Mouse (Mus musculus) heart, adult 2 months (tissue): ENCODE results near the gene Mdm1.

Experiments
- CTCF ChIP-seq: fragments of 200-600 bp; IDR thresholded peaks from 2 replicates; pipeline ENCODE4 v1.8.1; 2022; ENCODE audit warnings: antibody characterized with exemption, mild to moderate bottlenecking, moderate library complexity
- EP300 ChIP-seq: fragments of 200-500 bp; IDR thresholded peaks from 2 replicates; pipeline ENCODE4 v1.6.1; 2011; ENCODE audit warnings: low read depth, low read length, control low read depth; ENCODE audit not compliant: insufficient read depth

DNA sequence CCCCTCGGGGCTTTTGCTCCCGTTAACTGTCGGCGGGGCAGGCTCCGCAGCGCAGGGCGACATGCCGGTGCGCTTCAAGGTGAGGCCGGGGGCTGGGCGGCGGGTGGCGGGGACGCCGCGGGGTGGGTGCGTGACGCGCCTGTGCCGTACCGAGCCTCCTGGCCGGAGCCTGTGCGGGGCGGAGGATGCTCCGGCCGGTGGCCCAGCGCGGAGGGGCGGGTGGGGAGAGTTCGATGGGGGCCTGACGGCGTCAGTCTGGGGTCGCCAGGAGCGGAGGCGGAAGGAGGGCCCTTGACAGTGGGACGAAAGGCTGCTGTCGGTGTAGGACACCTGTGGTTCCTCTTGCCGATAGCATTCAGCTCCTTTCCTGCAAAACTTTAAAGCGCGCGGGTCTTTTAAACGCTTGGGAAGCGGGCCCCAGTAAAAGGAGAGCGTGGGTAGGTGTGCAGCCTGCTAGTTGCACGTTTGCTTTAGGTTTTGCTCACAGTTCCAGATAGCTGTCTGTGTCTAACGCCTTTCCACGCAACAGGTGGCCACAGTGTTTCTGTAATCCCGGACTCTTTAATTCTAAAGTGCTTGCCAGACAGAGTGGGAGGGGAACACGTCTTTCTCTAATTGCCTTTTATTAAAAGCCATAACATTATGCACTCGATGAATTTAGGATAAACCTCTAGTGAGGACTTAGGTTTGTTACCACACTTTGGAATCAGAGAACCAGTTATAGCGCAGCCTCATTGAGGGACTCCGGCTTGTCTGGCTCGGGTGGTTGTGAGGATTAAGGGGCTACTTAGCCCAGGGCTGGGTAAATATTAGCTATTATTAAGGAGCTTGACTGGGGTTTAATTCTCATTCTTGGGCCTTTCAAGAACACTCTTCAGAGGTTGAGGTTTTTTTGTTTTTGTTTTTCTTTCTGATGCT is 532 bp downstream of the Mdm1 start:
- TF ChIP-seq CTCF (no peak), EP300 (no peak)
